Mouse (Mus musculus): ENCODE data around the gene Gm3029.
"Not testable (repeated sequence)": the region's sequence is repeated elsewhere in the genome, so short reads cannot be mapped to it uniquely, and the experiment has no call there.

Gene Gm3029

DNA sequence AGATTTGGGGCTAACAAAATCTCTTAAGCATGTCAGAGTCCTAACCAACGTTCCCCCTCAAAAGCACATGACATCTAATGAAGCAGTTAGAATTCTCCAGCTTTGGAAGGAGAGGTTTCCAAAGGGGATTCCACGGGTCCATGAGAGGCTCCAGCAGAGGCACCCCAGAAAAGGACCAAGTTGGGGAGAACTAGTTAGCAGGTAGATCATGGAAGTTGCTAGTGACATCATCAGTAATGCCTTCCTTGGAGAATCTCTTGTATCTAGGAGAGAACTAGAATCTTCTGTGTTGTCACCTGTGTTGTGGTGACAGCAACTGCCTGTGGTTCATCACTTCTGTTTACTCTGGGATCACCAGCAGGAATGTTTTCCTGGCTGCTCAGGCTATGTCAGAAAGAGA lies at the start of gene Gm3029:
TSS of gene Gm3029 (plus strand) at position 301 of the 400 bp plus-strand sequence.
- DNase-seq (ENCODE audit: low read depth, low spot score), result not testable (repeated sequence)

GRCm38 (mm10) chr14:3883872-3884271 lies 47.7 kb upstream of the Gm3029 start, which contains the start of gene Gm2916:
Gene Gm2916, plus strand, starts transcription at chr14:3884172.
- not testable (repeated sequence) for DNase-seq (ENCODE audit: low read depth, low spot score)

DNA sequence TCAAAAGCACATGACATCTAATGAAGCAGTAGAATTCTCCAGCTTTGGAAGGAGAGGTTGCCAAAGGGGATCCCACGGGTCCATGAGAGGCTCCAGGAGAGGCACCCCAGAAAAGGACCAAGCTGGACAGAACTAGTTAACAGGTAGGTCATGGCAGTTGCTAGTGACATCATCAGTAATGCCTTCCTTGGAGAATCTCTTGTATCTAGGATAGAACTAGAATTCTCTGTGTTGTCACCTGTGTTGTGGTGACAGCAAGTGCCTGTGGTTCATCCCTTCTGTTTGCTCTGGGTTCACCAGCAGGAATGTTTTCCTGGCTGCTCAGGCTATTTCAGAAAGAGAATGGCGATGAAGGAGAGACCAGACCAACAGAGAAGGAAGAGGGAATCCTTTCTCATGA lies 31.7 kb downstream of the Gm3029 start, which contains the start of gene Gm3095:
TSS of gene Gm3095 (plus strand) at position 301 of the 400 bp plus-strand sequence.
- DNase-seq (ENCODE audit: low read depth, low spot score), result not testable (repeated sequence)

Measured in embryo, embryonic 11.5 days (tissue).